Mouse (Mus musculus): ENCODE data around the gene Sardh. TPM values are rescaled to one million over a fixed set of nuclear protein-coding genes. Genes with fewer than 3 reads are reported as not detected.

Gene Sardh
- 18.6 and 19.8 TPM in 2 replicates for polyA plus RNA-seq (2015; fragmentation: Nextera tagmentation; extraction: Ambion mirVana)

DNA sequence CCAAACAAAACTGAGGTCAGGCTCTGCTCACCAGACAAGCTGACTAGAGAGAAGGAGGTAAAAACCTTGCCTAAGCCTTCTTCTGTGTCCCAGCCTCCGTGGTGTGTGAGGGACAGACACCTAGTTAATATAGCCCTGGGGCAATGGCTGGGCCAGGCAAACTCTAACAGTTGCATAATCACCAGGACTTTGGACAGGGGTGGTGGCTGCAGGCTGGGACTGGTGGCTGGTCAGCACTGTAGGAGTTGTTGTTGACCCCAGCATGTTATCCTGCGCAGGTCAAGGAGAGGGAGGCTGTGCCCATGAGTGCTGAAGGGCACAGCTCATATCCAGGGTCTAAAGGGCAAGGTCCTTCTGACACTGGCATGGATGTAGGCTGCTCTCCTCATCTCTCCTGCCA is at the start of gene Sardh:
Gene Sardh, minus strand, starts transcription at position 127 of the 400 bp plus-strand sequence.
- peak within 1 kb of the TSS; percentile 48; the same call in 1 of the 2 replicates for H3K4me2 ChIP-seq (ENCODE audit: low read depth, low read length)
- 89% methylated on average over 2 of the region's 2 CpGs for WGBS
- peak within 1 kb of the TSS; percentile 59; the same call in 1 of the 2 replicates for H3K9ac ChIP-seq (ENCODE audit: low read length)
- H3K4me1 ChIP-seq (ENCODE audit: control insufficient read depth, insufficient read depth, low read length): peaks cover 16% of the 10 kb centered on the region
- no peaks in the 10 kb centered on the region for H3K9me3 ChIP-seq (replicated peaks; ENCODE audit: control insufficient read depth, low read length)
- H3K36me3 ChIP-seq (ENCODE audit: control insufficient read depth, insufficient read depth, low read length): no peaks in the 10 kb centered on the region
- peak within 1 kb of the TSS; percentile 76 for H3K27ac ChIP-seq (ENCODE audit: low read length)
- no peak for ATAC-seq (ENCODE audit: insufficient read depth, low FRiP score)
- H3K27me3 ChIP-seq (ENCODE audit: control insufficient read depth, insufficient read depth, low read length): no peaks in the 10 kb centered on the region
- no peak within 1 kb of the TSS for H3K4me3 ChIP-seq (replicated peaks; ENCODE audit: low read length)

DNA sequence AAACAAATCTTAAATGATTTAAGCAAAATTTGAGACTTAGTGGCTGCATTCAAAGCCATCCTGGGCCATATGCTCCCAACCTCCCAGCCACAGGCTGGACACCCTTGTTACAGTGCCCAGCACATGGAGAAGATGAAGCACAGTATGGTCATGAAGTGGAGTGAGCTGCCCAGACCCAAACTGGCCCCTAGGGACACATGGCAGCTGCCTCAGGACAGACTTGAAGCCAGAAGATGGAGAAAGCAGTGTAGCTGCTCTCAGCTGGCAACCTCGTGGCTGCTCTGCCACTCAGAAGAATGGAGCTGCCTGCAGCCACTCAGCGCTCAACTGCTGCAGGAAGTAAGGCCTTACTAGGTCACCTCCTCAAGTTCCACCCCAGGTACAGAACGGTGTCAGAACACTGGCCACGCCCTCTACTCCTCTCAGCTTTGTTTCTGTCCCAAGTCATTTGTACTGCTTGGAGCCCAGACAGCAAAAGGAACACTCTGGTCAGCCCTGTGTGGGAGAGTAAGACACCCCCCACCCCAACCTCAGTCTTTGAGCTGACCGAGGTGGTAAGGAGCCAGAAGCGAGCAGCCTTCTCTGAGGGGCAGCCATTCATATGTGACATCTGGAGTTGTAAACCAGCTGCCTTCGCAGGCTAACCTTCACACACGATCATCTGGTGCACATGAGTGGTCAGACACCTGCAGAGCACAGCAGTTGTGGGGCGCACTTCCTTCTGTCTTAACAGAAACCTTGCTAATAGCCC is 48.7 kb upstream of the Sardh start:
- H3K4me3 ChIP-seq (replicated peaks; ENCODE audit: low read length): no peak overlapping the region
- ATAC-seq (ENCODE audit: insufficient read depth, low FRiP score): no peak
- no peaks in the 10 kb centered on the region for H3K27me3 ChIP-seq (ENCODE audit: control insufficient read depth, insufficient read depth, low read length)
- H3K4me2 ChIP-seq (ENCODE audit: low read depth, low read length): no peak overlapping the region
- H3K27ac ChIP-seq (ENCODE audit: low read length): no peak overlapping the region
- H3K9me3 ChIP-seq (replicated peaks; ENCODE audit: control insufficient read depth, low read length): no peaks in the 10 kb centered on the region
- H3K4me1 ChIP-seq (ENCODE audit: control insufficient read depth, insufficient read depth, low read length): peaks cover 6% of the 10 kb centered on the region; the same call in 1 of the 2 replicates
- 0 out of 2 replicates have a peak, but pooled peaks cover 2% of the 10 kb centered on the region for H3K36me3 ChIP-seq (ENCODE audit: control insufficient read depth, insufficient read depth, low read length)
- H3K9ac ChIP-seq (ENCODE audit: low read length): no peak overlapping the region
- 67% methylated on average over 9 of the region's 9 CpGs for WGBS

DNA sequence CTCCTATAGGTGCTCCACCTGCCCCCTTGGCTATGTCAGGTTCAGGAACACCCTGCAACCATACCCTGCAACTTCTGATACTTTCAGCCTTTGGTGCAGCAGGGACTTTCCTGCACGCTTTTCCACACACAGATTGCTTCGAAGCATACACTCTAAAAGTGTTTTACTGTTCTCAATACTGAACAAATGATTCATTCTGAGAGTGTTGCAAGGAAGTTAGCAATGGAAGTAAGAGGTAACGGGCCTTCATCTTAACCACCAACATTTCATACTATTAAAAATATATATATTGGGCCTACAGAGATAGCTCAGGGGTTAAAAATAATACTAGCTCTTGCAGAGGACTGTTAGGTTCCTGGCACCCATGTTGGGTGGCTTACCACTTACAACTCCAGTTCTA is 46.6 kb upstream of the Sardh start:
- Histone ChIP-seq H3K27me3 (ENCODE audit: control insufficient read depth, insufficient read depth, low read length) (no peaks in the 10 kb centered on the region), H3K36me3 (ENCODE audit: control insufficient read depth, insufficient read depth, low read length) (0 out of 2 replicates have a peak, but pooled peaks cover 2% of the 10 kb centered on the region), H3K27ac (ENCODE audit: low read length) (no peak overlapping the region), H3K4me2 (ENCODE audit: low read depth, low read length) (no peak overlapping the region), H3K9ac (ENCODE audit: low read length) (no peak overlapping the region), H3K9me3 (replicated peaks; ENCODE audit: control insufficient read depth, low read length) (no peaks in the 10 kb centered on the region), H3K4me3 (replicated peaks; ENCODE audit: low read length) (no peak overlapping the region), H3K4me1 (ENCODE audit: control insufficient read depth, insufficient read depth, low read length) (no peaks in the 10 kb centered on the region)
- ATAC-seq (ENCODE audit: insufficient read depth, low FRiP score): no peak
- 95% methylated on average over 3 of the region's 3 CpGs for WGBS

DNA sequence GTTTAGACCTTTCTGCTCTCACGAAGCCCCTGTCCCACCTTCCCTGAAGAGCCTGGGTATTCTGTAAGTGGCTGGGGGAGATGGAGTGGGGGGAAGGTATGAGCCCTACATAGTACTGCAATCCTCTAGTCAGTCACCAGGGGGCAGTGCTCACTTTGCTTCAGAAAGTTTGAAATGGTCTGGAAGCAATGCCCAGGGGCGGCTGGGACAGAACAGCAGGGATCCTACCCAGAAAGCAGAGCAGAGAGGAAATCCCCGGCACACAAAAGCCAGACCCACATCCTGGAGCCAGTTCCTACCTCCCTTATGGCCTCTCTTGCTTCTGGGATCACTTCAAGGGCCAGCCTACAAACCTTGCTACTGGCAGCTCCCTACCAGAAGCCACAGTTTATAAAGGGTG is 40.9 kb upstream of the Sardh start:
- WGBS: 16% methylated on average over 3 of the region's 3 CpGs
- Histone ChIP-seq H3K9ac (ENCODE audit: low read length) (peak overlapping the region; percentile 28; the same call in 1 of the 2 replicates), H3K36me3 (ENCODE audit: control insufficient read depth, insufficient read depth, low read length) (no peaks in the 10 kb centered on the region; the same call in 1 of the 2 replicates)

DNA sequence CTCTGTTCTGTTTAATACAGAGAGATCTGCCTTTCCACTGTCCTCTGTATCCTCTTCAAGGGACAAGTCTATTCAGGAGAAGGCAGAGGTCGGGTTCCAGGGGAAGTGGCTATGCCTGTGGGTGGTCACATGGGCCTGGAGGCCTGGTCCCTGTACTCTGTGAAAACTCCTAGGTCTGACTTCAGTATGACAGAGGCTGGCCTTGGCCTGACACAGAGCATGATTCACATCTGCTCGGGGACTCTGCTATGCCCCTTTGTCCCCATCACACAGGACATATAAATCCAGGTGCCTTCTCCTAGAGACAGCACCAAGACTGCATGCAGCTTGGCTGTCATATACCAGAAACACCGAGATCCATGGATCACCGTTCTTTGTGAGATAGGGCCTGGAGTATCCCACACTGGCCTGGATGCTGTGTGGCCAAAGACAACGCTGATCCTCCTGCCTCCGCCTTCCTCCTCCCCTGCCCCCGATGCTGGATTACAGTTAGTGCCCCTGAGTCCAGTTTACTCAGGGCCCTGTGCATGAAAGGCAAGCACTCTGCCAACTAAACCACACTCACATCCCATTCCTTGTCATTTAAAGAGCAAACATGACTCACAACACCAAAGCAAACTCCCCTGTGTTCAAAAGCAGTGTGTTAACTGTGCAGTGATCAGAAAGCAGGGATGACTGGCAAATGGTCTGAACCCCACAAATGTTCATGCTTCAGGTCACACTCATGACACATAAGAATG is 39.0 kb upstream of the Sardh start:
- Histone ChIP-seq H3K9me3 (replicated peaks; ENCODE audit: control insufficient read depth, low read length) (no peaks in the 10 kb centered on the region), H3K4me1 (ENCODE audit: control insufficient read depth, insufficient read depth, low read length) (peaks cover 6% of the 10 kb centered on the region), H3K4me3 (replicated peaks; ENCODE audit: low read length) (no peak overlapping the region), H3K27me3 (ENCODE audit: control insufficient read depth, insufficient read depth, low read length) (no peaks in the 10 kb centered on the region), H3K4me2 (ENCODE audit: low read depth, low read length) (no peak overlapping the region), H3K36me3 (ENCODE audit: control insufficient read depth, insufficient read depth, low read length) (no peaks in the 10 kb centered on the region; the same call in 1 of the 2 replicates), H3K27ac (ENCODE audit: low read length) (peak overlapping the region; percentile 10; the same call in 1 of the 2 replicates), H3K9ac (ENCODE audit: low read length) (0 out of 2 replicates have a peak overlapping the region, but pooled peaks have one; percentile 11)
- ATAC-seq (ENCODE audit: insufficient read depth, low FRiP score): no peak
- 75% methylated on average over 7 of the region's 7 CpGs for WGBS

More for the DNA sequence above, 40.9 kb upstream of the Sardh start:
- H3K4me3 ChIP-seq (replicated peaks; ENCODE audit: low read length): no peak overlapping the region
- no peaks in the 10 kb centered on the region for H3K27me3 ChIP-seq (ENCODE audit: control insufficient read depth, insufficient read depth, low read length)
- peak overlapping the region; percentile 32 for H3K27ac ChIP-seq (ENCODE audit: low read length)
- peaks cover 6% of the 10 kb centered on the region for H3K4me1 ChIP-seq (ENCODE audit: control insufficient read depth, insufficient read depth, low read length)
- ATAC-seq (ENCODE audit: insufficient read depth, low FRiP score): peak; percentile 41; the same call in 1 of the 2 replicates
- H3K4me2 ChIP-seq (ENCODE audit: low read depth, low read length): no peak overlapping the region
- no peaks in the 10 kb centered on the region for H3K9me3 ChIP-seq (replicated peaks; ENCODE audit: control insufficient read depth, low read length)

DNA sequence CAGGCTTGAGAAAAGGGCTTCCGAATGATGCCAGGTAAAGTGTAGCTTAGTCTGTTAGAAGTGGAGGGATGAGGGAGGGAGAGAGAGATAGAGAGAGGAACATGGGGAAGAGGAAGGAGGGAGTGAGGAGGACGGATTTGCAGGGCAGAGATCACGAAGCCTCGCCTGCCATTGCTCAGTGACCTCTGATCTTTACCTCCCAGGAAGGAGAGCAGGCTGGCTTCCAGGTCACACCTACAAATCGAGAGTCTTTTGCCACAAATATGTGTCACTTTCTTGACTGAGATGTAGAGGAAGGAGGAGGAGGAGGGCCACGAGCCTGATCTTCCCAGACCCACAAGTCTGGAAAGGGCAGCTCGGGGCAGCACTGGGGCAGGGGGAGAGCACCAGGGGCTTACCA is 36.3 kb upstream of the Sardh start:
- H3K9me3 ChIP-seq (replicated peaks; ENCODE audit: control insufficient read depth, low read length): no peaks in the 10 kb centered on the region
- no peak overlapping the region for H3K27ac ChIP-seq (ENCODE audit: low read length)
- H3K4me1 ChIP-seq (ENCODE audit: control insufficient read depth, insufficient read depth, low read length): peaks cover 4% of the 10 kb centered on the region
- H3K36me3 ChIP-seq (ENCODE audit: control insufficient read depth, insufficient read depth, low read length): no peaks in the 10 kb centered on the region; the same call in 1 of the 2 replicates
- 52% methylated on average over 7 of the region's 7 CpGs for WGBS
- no peak overlapping the region for H3K9ac ChIP-seq (ENCODE audit: low read length)
- no peak overlapping the region for H3K4me3 ChIP-seq (replicated peaks; ENCODE audit: low read length)
- no peak for ATAC-seq (ENCODE audit: insufficient read depth, low FRiP score)
- no peaks in the 10 kb centered on the region for H3K27me3 ChIP-seq (ENCODE audit: control insufficient read depth, insufficient read depth, low read length)
- no peak overlapping the region for H3K4me2 ChIP-seq (ENCODE audit: low read depth, low read length)

DNA sequence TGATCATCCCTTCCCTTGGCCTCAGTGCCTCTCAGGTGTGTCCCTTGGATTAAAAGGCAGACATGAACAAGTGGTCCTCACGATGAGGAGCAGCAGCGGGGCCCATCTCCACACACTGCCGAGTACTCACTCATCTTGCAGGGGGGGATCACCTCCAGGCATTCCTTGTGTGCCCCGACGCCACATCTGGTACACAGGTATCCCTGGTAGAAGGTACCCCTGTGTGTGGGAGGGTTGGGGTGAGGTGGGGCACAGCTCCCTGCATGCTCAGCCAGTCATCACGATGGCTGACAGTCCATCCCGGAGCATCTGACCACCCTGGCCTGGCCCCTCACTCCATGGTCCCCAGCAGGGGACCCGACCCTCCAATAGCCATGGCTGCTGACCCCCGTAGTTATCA is 33.6 kb upstream of the Sardh start:
- ATAC-seq (ENCODE audit: insufficient read depth, low FRiP score): no peak
- Histone ChIP-seq H3K9me3 (replicated peaks; ENCODE audit: control insufficient read depth, low read length) (no peaks in the 10 kb centered on the region), H3K36me3 (ENCODE audit: control insufficient read depth, insufficient read depth, low read length) (peaks cover 2% of the 10 kb centered on the region; the same call in 1 of the 2 replicates), H3K4me3 (replicated peaks; ENCODE audit: low read length) (no peak overlapping the region), H3K4me1 (ENCODE audit: control insufficient read depth, insufficient read depth, low read length) (no peaks in the 10 kb centered on the region), H3K27ac (ENCODE audit: low read length) (no peak overlapping the region), H3K9ac (ENCODE audit: low read length) (no peak overlapping the region), H3K27me3 (ENCODE audit: control insufficient read depth, insufficient read depth, low read length) (no peaks in the 10 kb centered on the region), H3K4me2 (ENCODE audit: low read depth, low read length) (no peak overlapping the region)
- WGBS: 89% methylated on average over 9 of the region's 9 CpGs

DNA sequence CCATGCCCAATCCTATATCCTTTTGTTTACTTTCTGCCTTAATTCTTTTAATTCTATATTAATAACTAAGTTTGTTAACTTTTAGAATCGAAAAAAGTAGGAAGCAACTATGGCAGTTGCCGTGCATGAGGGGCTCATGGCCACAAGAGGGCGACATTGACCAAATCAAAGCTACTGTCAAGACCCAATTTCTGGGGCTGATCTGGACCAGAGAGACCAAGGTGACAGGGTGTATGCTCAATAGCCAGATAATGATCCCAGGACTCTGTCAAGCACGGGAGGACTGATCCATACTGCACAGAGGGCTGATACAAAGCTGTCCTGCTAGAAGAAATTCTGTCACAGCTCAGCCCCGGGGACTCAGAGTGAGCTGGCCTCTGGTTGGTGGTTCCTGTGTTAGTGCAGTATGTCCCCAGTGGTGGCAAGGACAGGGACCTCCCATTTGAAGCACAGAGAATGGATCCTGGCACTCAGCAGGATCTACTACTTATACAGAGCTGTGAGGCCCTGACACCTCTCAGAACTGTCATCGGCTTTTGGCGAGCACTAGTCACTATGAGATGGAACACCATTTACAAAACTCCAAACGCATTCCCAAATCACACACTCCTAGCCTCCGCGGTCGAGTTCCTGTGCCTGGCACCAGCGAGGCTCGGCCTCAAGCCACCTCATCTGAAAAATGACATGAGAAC is 32.9 kb upstream of the Sardh start:
- Histone ChIP-seq H3K4me3 (replicated peaks; ENCODE audit: low read length) (no peak overlapping the region), H3K4me2 (ENCODE audit: low read depth, low read length) (no peak overlapping the region), H3K36me3 (ENCODE audit: control insufficient read depth, insufficient read depth, low read length) (peaks cover 2% of the 10 kb centered on the region; the same call in 1 of the 2 replicates), H3K27me3 (ENCODE audit: control insufficient read depth, insufficient read depth, low read length) (no peaks in the 10 kb centered on the region), H3K27ac (ENCODE audit: low read length) (no peak overlapping the region), H3K9ac (ENCODE audit: low read length) (no peak overlapping the region), H3K4me1 (ENCODE audit: control insufficient read depth, insufficient read depth, low read length) (no peaks in the 10 kb centered on the region), H3K9me3 (replicated peaks; ENCODE audit: control insufficient read depth, low read length) (no peaks in the 10 kb centered on the region)
- 66% methylated on average over 13 of the region's 13 CpGs for WGBS
- no peak for ATAC-seq (ENCODE audit: insufficient read depth, low FRiP score)

Data from stomach, embryonic 16.5 days (tissue).